Mouse (Mus musculus) left cerebral cortex, adult 8-10 months (tissue): Measurements from ENCODE around the gene Vmac. TPM values are rescaled to one million over a fixed set of nuclear protein-coding genes. Genes with fewer than 3 reads are reported as not detected.
A peak's percentile ranks its signal among the peaks of the same experiment; 100 is the strongest.

Experiments
- DNase-seq, 2 experiments: peaks; one replicate each; pipeline ENCODE4 v3.0.0; 2022; ENCODE audit warnings: low spot score in 2 of 2
- total RNA-seq, 4 experiments: library from RNA; stranded (reverse); gene quantifications; 2 replicates each; pipeline ENCODE4 v1.2.4; 2022

Gene Vmac
- total RNA-seq, 4 experiments from 2014 or later: 10.4 to 15.7 (median 13.8) TPM

- no peak for DNase-seq
Observed at GRCm38 (mm10) chr17:56686801-56687200, 31.0 kb downstream of the Vmac start.

- no peak for DNase-seq
Observed at GRCm38 (mm10) chr17:56684649-56685048, 33.2 kb downstream of the Vmac start.

GRCm38 (mm10) chr17:56683546-56684140 is 34.2 kb downstream of the Vmac start:
- DNase-seq: no peak

- no peak for DNase-seq
Observed at GRCm38 (mm10) chr17:56682880-56683279, 34.9 kb downstream of the Vmac start.

- no peak for DNase-seq
Observed at GRCm38 (mm10) chr17:56681791-56682190, 36.0 kb downstream of the Vmac start.

- no peak for DNase-seq
Observed at GRCm38 (mm10) chr17:56673647-56674416, 44.0 kb downstream of the Vmac start.

GRCm38 (mm10) chr17:56672941-56673646 is 44.7 kb downstream of the Vmac start, which contains the start of gene Ranbp3:
Ranbp3 (plus strand) TSS chr17:56673294.
- peak; percentile 94 to 99 for DNase-seq

- DNase-seq: no peak
Observed at GRCm38 (mm10) chr17:56669766-56670165, 48.1 kb downstream of the Vmac start.

GRCm38 (mm10) chr17:56668384-56669144 is 49.3 kb downstream of the Vmac start:
- peak; percentile 47 to 61 for DNase-seq

GRCm38 (mm10) chr17:56667591-56667990 is 50.2 kb downstream of the Vmac start:
- DNase-seq: no peak

GRCm38 (mm10) chr17:56666384-56666783 is 51.4 kb downstream of the Vmac start:
- no peak for DNase-seq

GRCm38 (mm10) chr17:56664333-56664732 is 53.5 kb downstream of the Vmac start:
- DNase-seq: no peak

Other genes with a start within 250 kb of the Vmac start
- gene Ptprs, start 241.5 kb downstream of the Vmac start, total RNA-seq: 100 to 1,000 TPM; 559 to 588 (median 565) TPM
- gene Znrf4, start 205.6 kb downstream of the Vmac start, total RNA-seq: not detected
- gene Gm20219, start 163.6 kb downstream of the Vmac start, total RNA-seq: 1 to 10 TPM; 1.1 to 1.8 (median 1.4) TPM
- 100 to 1,000 TPM; 102 to 133 (median 112) TPM for gene Safb2, start 133.4 kb downstream of the Vmac start, total RNA-seq
- gene Safb, start 133.2 kb downstream of the Vmac start, total RNA-seq: 100 to 1,000 TPM; 131 to 154 (median 146) TPM
- gene 2410015M20Rik, start 108.3 kb downstream of the Vmac start, total RNA-seq: 100 to 1,000 TPM; 147 to 180 (median 158) TPM
- gene Rpl36, start 104.6 kb downstream of the Vmac start, total RNA-seq: 100 to 1,000 TPM; 351 to 461 (median 392) TPM
- gene Lonp1, start 91.1 kb downstream of the Vmac start, total RNA-seq: 10 to 100 TPM; 52.3 to 61.3 (median 59.0) TPM
- 1 to 10 TPM in 2 of 4 experiments, under 1 TPM in 2; 0.79 to 1.7 (median 1.0) TPM for gene Catsperd, start 89.9 kb downstream of the Vmac start, total RNA-seq
- gene Ranbp3, start 44.7 kb downstream of the Vmac start, total RNA-seq: 10 to 100 TPM; 85.9 to 91.2 (median 88.2) TPM
- 100 to 1,000 TPM; 185 to 224 (median 208) TPM for gene Ndufa11, start 255 bp downstream of the Vmac start, total RNA-seq
- gene Nrtn, start 39.5 kb upstream of the Vmac start, total RNA-seq: 1 to 10 TPM; 4.0 to 4.5 (median 4.2) TPM
- gene Dus3l, start 46.7 kb upstream of the Vmac start, total RNA-seq: 10 to 100 TPM; 60.1 to 66.1 (median 60.8) TPM
- 1 to 10 TPM in 2 of 4 experiments, under 1 TPM in 2; 0.78 to 1.2 (median 0.99) TPM for gene Prr22, start 52.2 kb upstream of the Vmac start, total RNA-seq
- gene Rfx2, start 113.0 kb upstream of the Vmac start, total RNA-seq: 1 to 10 TPM; 2.1 to 4.1 (median 3.1) TPM
- gene Acsbg2, start 156.4 kb upstream of the Vmac start, total RNA-seq: not detected
- gene 1700061G19Rik, start 157.5 kb upstream of the Vmac start, total RNA-seq: under 1 TPM; 0.13 to 0.22 (median 0.17) TPM
- 10 to 100 TPM; 67.0 to 82.3 (median 70.8) TPM for gene Mllt1, start 217.4 kb upstream of the Vmac start, total RNA-seq